Mouse (Mus musculus) limb, embryonic 14.5 days (tissue): ENCODE data around the gene Gk. TPM values are rescaled to one million over a fixed set of nuclear protein-coding genes. Genes with fewer than 3 reads are reported as not detected.

Experiments used
- ATAC-seq: fragments of 200-750 bp; cut with Nextera tagmentation; 2 replicates; pipeline ENCODE4 v1.8.0; 2017; ENCODE audit warnings: low read depth, moderate number of reproducible peaks, moderate TSS enrichment; ENCODE audit not compliant: low FRiP score
- DNase-seq: peaks from one replicate; pipeline ENCODE4 v3.0.0-alpha.2; 2015; ENCODE audit warnings: low spot score
- H3K27ac ChIP-seq: fragments of 300-500 bp; sonication (generic); replicated peaks from 2 replicates; pipeline ENCODE4 v1.5.1; 2014; ENCODE audit warnings: low read depth, mild to moderate bottlenecking, low read length, moderate library complexity, mixed read lengths
- H3K27me3 ChIP-seq: fragments of 300-500 bp; sonication (generic); 2 replicates; pipeline ENCODE4 v1.6.1; 2014; ENCODE audit warnings: low read length, mixed read lengths; ENCODE audit not compliant: control insufficient read depth, insufficient read depth
- H3K36me3 ChIP-seq: fragments of 300-500 bp; sonication (generic); 2 replicates; pipeline ENCODE4 v1.6.1; 2014; ENCODE audit warnings: mild to moderate bottlenecking, low read length, moderate library complexity, mixed read lengths; ENCODE audit not compliant: control insufficient read depth, insufficient read depth
- H3K4me1 ChIP-seq: fragments of 300-500 bp; sonication (generic); 2 replicates; pipeline ENCODE4 v1.6.1; 2014; ENCODE audit warnings: antibody characterized with exemption, low read length, mixed read lengths; ENCODE audit not compliant: control insufficient read depth, insufficient read depth
- H3K4me2 ChIP-seq: fragments of 300-500 bp; sonication (generic); replicated peaks from 2 replicates; pipeline ENCODE4 v1.6.1; 2014; ENCODE audit warnings: low read depth, mild to moderate bottlenecking, low read length, moderate library complexity; ENCODE audit not compliant: severe bottlenecking
- H3K4me3 ChIP-seq: fragments of 300-500 bp; sonication (generic); replicated peaks from 2 replicates; pipeline ENCODE4 v1.5.1; 2014; ENCODE audit warnings: low read length
- H3K9ac ChIP-seq: fragments of 300-500 bp; sonication (generic); 2 replicates; pipeline ENCODE4 v1.6.1; 2014; ENCODE audit warnings: mild to moderate bottlenecking, low read depth, low read length, moderate library complexity; ENCODE audit not compliant: severe bottlenecking
- H3K9me3 ChIP-seq: fragments of 300-500 bp; sonication (generic); 2 replicates; pipeline ENCODE4 v1.6.1; 2016; ENCODE audit warnings: low read length; ENCODE audit not compliant: control insufficient read depth
- POLR2A ChIP-seq: fragments of 200-500 bp; IDR thresholded peaks from 2 replicates; pipeline ENCODE4 v1.8.0; 2012; ENCODE audit warnings: inconsistent platforms, mild to moderate bottlenecking, moderate library complexity, borderline replicate concordance; ENCODE audit not compliant: insufficient read depth, insufficient read length; ENCODE audit errors: extremely low read depth
- WGBS: fragments of 180-500 bp; shearing (Covaris S2); extraction: QIAGEN DNeasy Blood & Tissue Kit; methylation state at CpG from one replicate; pipeline ENCODE4 v1.1.7; 2014; 5-methylcytosine and 5-hydroxymethylcytosine counted together
- polyA plus RNA-seq, 2 experiments: library from polyadenylated mRNA; depleted of rRNA in 1 of 2; stranded (reverse) in 1 of 2; unstranded in 1 of 2; fragments of >200 nt; fragmentation: Nextera tagmentation in 1 of 2; extraction: Ambion mirVana in 1 of 2; gene quantifications; 2 replicates each; pipeline versions ENCODE4 v1.2.1 to v1.2.3; 2012 to 2014

Gene Gk
- polyA plus RNA-seq (2012; rRNA removed) (4.1 and 4.7 TPM in 2 replicates), polyA plus RNA-seq (2014; fragmentation: Nextera tagmentation; extraction: Ambion mirVana) (5.2 and 5.3 TPM in 2 replicates)

DNA sequence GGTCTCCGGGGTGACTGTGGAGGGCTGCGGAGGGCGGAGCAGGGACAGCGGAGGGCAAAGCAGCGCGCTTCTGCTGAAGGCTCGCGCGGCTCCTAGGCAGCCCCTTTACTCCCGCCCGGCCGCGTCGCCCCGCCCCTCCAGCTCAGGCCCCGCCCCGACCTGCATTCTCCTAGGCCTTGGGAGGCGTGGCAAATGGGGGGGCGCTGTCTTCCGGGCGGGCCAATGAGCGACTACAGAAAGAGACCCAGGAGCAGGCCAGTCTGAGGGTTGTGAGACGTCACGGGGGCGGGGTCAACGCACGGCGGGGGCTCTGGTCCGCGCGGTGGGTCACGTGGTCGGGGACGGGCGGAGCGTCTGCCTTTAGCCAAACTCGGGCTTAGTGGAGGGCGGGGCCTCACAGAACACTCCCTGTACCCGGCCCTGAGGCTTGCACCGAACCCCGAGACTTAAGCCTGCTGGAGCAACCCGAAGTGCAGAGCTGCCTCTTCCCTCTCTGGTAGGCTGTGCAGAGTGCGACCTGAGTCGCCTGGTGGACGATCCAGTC is at the start of gene Gk:
Gene Gk, minus strand, starts transcription at position 276 of the 544 bp plus-strand sequence.
- Histone ChIP-seq H3K27me3 (no peaks in the 10 kb centered on the region), H3K4me3 (peak within 1 kb of the TSS; percentile 51), H3K27ac (peak within 1 kb of the TSS; percentile 63), H3K4me2 (peak within 1 kb of the TSS; percentile 57), H3K4me1 (no peaks in the 10 kb centered on the region), H3K9me3 (no peaks in the 10 kb centered on the region), H3K9ac (peak within 1 kb of the TSS; percentile 69), H3K36me3 (no peaks in the 10 kb centered on the region)
- WGBS: 25% methylated on average over 29 of the region's 45 CpGs
- TF ChIP-seq POLR2A: 0 out of 2 replicates have a peak, but pooled peaks have one; percentile 13
- ATAC-seq (peak; percentile 99), DNase-seq (peak; percentile 92)

DNA sequence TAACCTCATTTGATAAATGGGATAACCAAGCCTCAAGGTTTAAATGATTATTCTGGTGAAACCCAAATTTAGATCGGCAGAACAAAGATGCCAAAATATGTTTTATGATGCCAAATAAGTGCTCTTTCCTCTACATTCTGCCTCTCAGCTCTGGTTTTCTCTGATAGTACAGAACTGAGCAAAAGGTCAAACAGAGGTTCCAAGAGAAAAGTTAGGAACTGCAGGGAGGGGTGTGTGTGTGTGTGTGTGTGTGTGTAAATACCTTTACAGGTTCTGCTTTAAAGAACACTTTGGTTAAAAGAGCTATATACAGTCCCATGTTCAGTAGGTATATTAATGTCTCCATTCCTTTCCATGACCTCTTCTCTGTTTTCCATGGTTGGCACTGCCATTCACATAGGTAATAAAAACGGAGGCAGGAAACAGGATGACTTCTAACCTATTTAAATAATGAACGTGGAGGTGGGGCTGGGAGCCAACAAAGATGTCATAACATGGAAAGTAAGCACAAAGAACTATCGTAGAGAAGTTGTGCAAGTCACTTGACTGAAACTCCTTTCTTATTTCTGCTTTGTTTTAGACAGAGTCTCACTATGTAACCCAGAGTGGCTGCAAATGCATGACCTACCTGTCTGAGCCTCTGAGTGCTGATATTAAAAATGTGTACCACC is 28.2 kb upstream of the Gk start:
- Histone ChIP-seq H3K4me2 (no peak overlapping the region), H3K36me3 (no peaks in the 10 kb centered on the region), H3K27me3 (no peaks in the 10 kb centered on the region), H3K4me3 (no peak overlapping the region), H3K9ac (no peak overlapping the region), H3K27ac (no peak overlapping the region), H3K9me3 (no peaks in the 10 kb centered on the region), H3K4me1 (no peaks in the 10 kb centered on the region)
- 73% methylated on average over 4 of the region's 4 CpGs for WGBS
- ATAC-seq (no peak), DNase-seq (no peak)
- no peak for TF ChIP-seq POLR2A

DNA sequence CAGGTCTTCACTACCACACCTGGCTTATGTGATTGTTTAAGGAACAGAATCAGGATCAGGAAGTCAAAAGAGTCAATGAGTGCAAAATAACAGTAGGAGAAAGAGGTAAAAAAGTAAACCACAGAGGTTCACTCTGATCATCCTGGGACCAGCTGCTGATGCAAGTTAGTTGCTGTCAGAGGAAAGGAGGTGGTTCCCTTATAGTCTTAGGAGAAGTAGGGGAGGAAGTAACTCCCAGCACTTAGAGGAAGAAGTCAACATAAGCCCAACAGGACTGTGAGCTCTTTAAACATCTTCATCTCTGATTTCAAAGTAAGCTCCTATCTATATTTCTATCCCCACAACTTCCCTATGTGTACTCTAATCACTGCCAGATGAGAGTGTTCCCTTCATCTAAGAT is 26.4 kb upstream of the Gk start:
- H3K4me2 ChIP-seq: no peak overlapping the region
- H3K9me3 ChIP-seq: no peaks in the 10 kb centered on the region
- no peaks in the 10 kb centered on the region for H3K27me3 ChIP-seq
- no peak for DNase-seq
- no peak overlapping the region for H3K9ac ChIP-seq
- H3K27ac ChIP-seq: no peak overlapping the region
- no peak overlapping the region for H3K4me3 ChIP-seq
- no peak for ATAC-seq
- H3K36me3 ChIP-seq: no peaks in the 10 kb centered on the region
- H3K4me1 ChIP-seq: no peaks in the 10 kb centered on the region
- TF ChIP-seq POLR2A: no peak

DNA sequence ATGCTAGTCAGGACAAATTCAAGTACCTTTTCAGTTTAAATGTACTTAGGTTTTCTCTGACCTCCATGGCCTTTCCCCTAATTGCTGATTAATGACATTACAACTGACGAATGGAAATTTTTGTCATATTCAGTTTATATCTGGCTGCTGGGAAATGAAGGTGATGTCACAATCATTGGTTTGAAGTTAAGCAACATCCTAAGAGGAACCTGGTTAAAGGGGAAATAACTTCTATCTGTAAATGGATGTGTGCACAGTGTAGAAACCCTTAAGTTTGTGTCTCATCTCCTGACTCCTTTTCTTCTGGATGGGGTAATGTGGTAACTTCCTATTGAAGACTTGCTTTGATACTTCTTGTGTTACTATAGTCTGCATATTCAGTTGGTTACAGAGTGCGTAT is 20.8 kb upstream of the Gk start:
- DNase-seq: no peak
- WGBS: 86% methylated on average over 2 of the region's 2 CpGs
- Histone ChIP-seq H3K27ac (no peak overlapping the region), H3K4me1 (no peaks in the 10 kb centered on the region), H3K27me3 (no peaks in the 10 kb centered on the region), H3K9me3 (no peaks in the 10 kb centered on the region), H3K4me3 (no peak overlapping the region), H3K4me2 (no peak overlapping the region), H3K9ac (no peak overlapping the region), H3K36me3 (no peaks in the 10 kb centered on the region)
- ATAC-seq: no peak
- TF ChIP-seq POLR2A: no peak

DNA sequence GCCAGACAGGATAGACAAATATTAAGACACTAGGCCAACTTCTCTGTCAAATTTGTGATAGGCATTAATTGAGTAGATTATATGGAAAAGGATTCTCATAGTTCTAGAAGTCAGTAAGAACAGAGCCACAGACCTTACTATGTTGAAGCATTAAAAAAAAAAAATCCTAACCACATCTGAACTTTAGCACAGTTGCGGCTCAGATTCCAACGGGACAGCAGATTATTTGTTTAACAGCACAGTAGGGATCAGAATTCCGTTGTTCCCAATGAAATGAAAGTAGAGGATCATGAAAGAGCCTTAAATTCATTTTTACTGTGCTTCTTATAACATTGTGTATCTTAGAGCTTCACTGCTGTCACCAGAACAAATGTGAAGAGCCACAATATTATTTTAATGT is 1.7 kb upstream of the Gk start:
- ATAC-seq: no peak
- Histone ChIP-seq H3K4me2 (no peak overlapping the region), H3K4me1 (no peaks in the 10 kb centered on the region), H3K36me3 (no peaks in the 10 kb centered on the region), H3K9ac (no peak overlapping the region), H3K27me3 (no peaks in the 10 kb centered on the region), H3K27ac (no peak overlapping the region), H3K9me3 (no peaks in the 10 kb centered on the region), H3K4me3 (no peak overlapping the region)
- WGBS: 74% methylated on average over 3 of the region's 3 CpGs
- no peak for DNase-seq
- TF ChIP-seq POLR2A: no peak
